Mouse (Mus musculus) olfactory bulb, adult 2 months (tissue): ENCODE measurements at regions not wholly inside any gene's neighbourhood (a gene's known extent, or its start where the extent isn't known, plus 50 kb on each side); places are given as distances from the start of the nearest gene placed in this dataset.

Source experiments
- CTCF ChIP-seq: fragments of 200-500 bp; IDR thresholded peaks from 2 replicates; pipeline ENCODE4 v1.5.1; 2012; ENCODE audit warnings: low read depth, mild to moderate bottlenecking, low read length, moderate library complexity; ENCODE audit not compliant: insufficient read depth
- POLR2A ChIP-seq: fragments of 200-500 bp; IDR thresholded peaks from 2 replicates; pipeline ENCODE4 v1.6.1; 2012; ENCODE audit warnings: mild to moderate bottlenecking, low read depth, low read length, moderate library complexity; ENCODE audit not compliant: insufficient read depth

DNA sequence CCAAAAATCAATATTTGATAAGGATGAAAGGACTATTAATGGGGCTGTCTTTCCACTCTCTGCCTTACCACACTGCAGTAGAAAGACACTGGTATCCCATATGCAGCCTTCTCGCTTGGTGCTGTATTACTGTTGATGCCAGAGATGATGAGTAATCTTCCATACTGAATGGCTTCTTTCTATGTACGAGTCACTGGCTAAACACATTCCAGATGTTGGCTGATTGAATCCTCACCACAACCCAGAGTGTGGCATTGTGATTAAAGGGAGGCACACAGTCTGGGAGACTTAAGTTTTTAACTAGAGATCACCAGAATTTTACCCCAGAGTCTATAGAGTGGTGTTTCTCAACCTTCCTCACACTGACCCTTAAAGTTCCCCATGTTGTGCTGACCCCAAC is 84.9 kb upstream of the Ank start:
- TF ChIP-seq CTCF: no peak
- TF ChIP-seq POLR2A: no peak
